Mouse (Mus musculus) liver, embryonic 11.5 days (tissue): ENCODE measurements around the gene Olfr134. TPM values are rescaled to one million over a fixed set of nuclear protein-coding genes. Genes with fewer than 3 reads are reported as not detected.
"Not testable (repeated sequence)": the region's sequence is repeated elsewhere in the genome, so short reads cannot be mapped to it uniquely, and the experiment has no call there.

Source experiments
- ATAC-seq: fragments of 200-750 bp; cut with Nextera tagmentation; replicated peaks from 2 replicates; pipeline ENCODE4 v1.8.0; 2017; ENCODE audit warnings: moderate number of reproducible peaks, mild to moderate bottlenecking, moderate TSS enrichment, moderate library complexity; ENCODE audit not compliant: low FRiP score
- DNase-seq: peaks from one replicate; pipeline ENCODE4 v3.0.0-alpha.2; 2017; ENCODE audit warnings: low spot score
- H3K27ac ChIP-seq: fragments of 300-500 bp; sonication (generic); 2 replicates; pipeline ENCODE4 v1.5.1; 2014; ENCODE audit warnings: mild to moderate bottlenecking, low read depth, low read length, control low read depth
- H3K27me3 ChIP-seq: fragments of 300-500 bp; sonication (generic); replicated peaks from 2 replicates; pipeline ENCODE4 v1.6.1; 2014; ENCODE audit warnings: low read length, mixed read lengths; ENCODE audit not compliant: control insufficient read depth, insufficient read depth
- H3K36me3 ChIP-seq: fragments of 300-500 bp; sonication (generic); 2 replicates; pipeline ENCODE4 v1.6.1; 2014; ENCODE audit warnings: mild to moderate bottlenecking, low read length, moderate library complexity, mixed read lengths; ENCODE audit not compliant: control insufficient read depth, insufficient read depth
- H3K4me1 ChIP-seq: fragments of 300-500 bp; sonication (generic); replicated peaks from 2 replicates; pipeline ENCODE4 v1.6.1; 2014; ENCODE audit warnings: low read length, mixed read lengths; ENCODE audit not compliant: control insufficient read depth, insufficient read depth
- H3K4me2 ChIP-seq: fragments of 300-500 bp; sonication (generic); 2 replicates; pipeline ENCODE4 v1.6.1; 2014; ENCODE audit warnings: mild to moderate bottlenecking, control low read depth, moderate library complexity
- H3K4me3 ChIP-seq: fragments of 300-500 bp; sonication (generic); 2 replicates; pipeline ENCODE4 v1.5.1; 2014; ENCODE audit warnings: low read depth, low read length, control low read depth
- H3K9ac ChIP-seq: fragments of 300-500 bp; sonication (generic); 2 replicates; pipeline ENCODE4 v1.6.1; 2014; ENCODE audit warnings: low read depth, low read length, control low read depth
- H3K9me3 ChIP-seq: fragments of 300-500 bp; sonication (generic); 2 replicates; pipeline ENCODE4 v1.6.1; 2016; ENCODE audit warnings: low read length, inconsistent platforms, mixed read lengths; ENCODE audit not compliant: control insufficient read depth
- WGBS: fragments of 180-500 bp; shearing (Covaris S2); extraction: QIAGEN DNeasy Blood & Tissue Kit; methylation state at CpG from one replicate; pipeline ENCODE4 v1.1.7; 2014; 5-methylcytosine and 5-hydroxymethylcytosine counted together
- polyA plus RNA-seq: library from polyadenylated mRNA; unstranded; fragments of >200 nt; fragmentation: Nextera tagmentation; extraction: Ambion mirVana; gene quantifications from 2 replicates; pipeline ENCODE4 v1.2.1, GENCODE M21; 2014

Olfr134 gene
- polyA plus RNA-seq: not detected in 2 replicates

DNA sequence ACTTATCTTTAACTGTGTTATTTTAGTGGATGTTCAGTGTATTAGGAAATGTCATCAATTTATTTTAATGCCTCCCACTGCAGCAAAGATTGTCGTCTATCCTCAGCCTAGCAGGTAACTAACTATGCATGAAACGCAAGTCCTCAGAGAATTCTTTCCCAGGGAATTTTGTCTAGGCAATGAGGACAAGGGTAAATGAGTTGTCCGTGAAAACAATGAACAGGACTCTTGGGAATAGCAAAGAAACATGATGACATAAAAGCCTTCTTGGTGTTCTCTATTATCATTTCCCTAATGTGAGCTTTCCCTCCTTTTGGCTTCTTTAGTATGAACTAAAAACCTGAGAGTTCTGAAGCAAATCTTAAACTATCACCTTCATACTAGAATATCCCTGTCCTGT, at the start of gene Olfr134:
Olfr134 (plus strand) TSS at position 301 of the 400 bp plus-strand sequence.
- no peaks in the 10 kb centered on the region for H3K27me3 ChIP-seq
- H3K36me3 ChIP-seq: no peaks in the 10 kb centered on the region
- no peak within 1 kb of the TSS for H3K9ac ChIP-seq
- no peaks in the 10 kb centered on the region for H3K4me1 ChIP-seq
- H3K4me2 ChIP-seq: no peak within 1 kb of the TSS
- ATAC-seq (no peak), DNase-seq (no peak)
- no peak within 1 kb of the TSS for H3K27ac ChIP-seq
- 70% methylated on average over 3 of the region's 3 CpGs for WGBS
- no peaks in the 10 kb centered on the region; the same call in 1 of the 2 replicates for H3K9me3 ChIP-seq
- H3K4me3 ChIP-seq: no peak within 1 kb of the TSS

GRCm38 (mm10) chr17:38124199-38124598, 47.0 kb upstream of the Olfr134 start:
- not testable (repeated sequence) for H3K9me3 ChIP-seq, H3K27me3 ChIP-seq, H3K9ac ChIP-seq, H3K4me1 ChIP-seq, H3K27ac ChIP-seq, DNase-seq, H3K36me3 ChIP-seq, H3K4me2 ChIP-seq, ATAC-seq, H3K4me3 ChIP-seq
- WGBS: 82% methylated on average over 1 of the region's 1 CpGs

DNA sequence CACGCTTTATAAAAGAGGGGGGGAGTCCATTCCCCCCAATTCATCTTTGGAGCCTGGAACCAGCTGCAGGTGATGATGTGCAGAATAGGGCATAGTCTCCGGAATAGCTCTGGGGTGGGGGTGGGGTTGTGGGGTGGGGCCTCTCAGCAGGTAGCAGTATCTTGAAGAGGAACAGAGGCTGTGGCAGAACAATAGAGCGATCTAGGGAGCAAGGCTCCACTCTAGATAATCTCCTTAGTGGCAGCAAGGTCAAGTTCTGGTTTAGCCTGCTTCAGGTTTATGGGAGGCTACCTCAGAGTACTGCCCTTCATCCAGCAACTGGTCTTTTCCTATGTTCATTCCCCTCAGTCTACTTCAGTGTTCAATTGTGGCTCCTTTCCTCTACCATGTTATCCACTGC, 45.8 kb upstream of the Olfr134 start:
- H3K4me2 ChIP-seq, DNase-seq, H3K4me1 ChIP-seq, H3K9ac ChIP-seq, H3K27ac ChIP-seq, H3K36me3 ChIP-seq, H3K9me3 ChIP-seq, ATAC-seq, H3K27me3 ChIP-seq, H3K4me3 ChIP-seq: not testable (repeated sequence)
- 62% methylated on average over 3 of the region's 3 CpGs for WGBS

- ATAC-seq (no peak), DNase-seq (no peak)
- H3K4me2 ChIP-seq: no peak within 1 kb of the TSS
- H3K9me3 ChIP-seq: no peaks in the 10 kb centered on the region
- H3K27me3 ChIP-seq: no peaks in the 10 kb centered on the region
- no peak within 1 kb of the TSS for H3K9ac ChIP-seq
- 48% methylated on average over 1 of the region's 1 CpGs for WGBS
- no peaks in the 10 kb centered on the region for H3K4me1 ChIP-seq
- no peak within 1 kb of the TSS for H3K27ac ChIP-seq
- no peak within 1 kb of the TSS for H3K4me3 ChIP-seq
- H3K36me3 ChIP-seq: no peaks in the 10 kb centered on the region
Measured at GRCm38 (mm10) chr17:38134426-38134825, 36.8 kb upstream of the Olfr134 start, which contains the start of gene Olfr132. TSS of gene Olfr132 (minus strand) at chr17:38134526.

DNA sequence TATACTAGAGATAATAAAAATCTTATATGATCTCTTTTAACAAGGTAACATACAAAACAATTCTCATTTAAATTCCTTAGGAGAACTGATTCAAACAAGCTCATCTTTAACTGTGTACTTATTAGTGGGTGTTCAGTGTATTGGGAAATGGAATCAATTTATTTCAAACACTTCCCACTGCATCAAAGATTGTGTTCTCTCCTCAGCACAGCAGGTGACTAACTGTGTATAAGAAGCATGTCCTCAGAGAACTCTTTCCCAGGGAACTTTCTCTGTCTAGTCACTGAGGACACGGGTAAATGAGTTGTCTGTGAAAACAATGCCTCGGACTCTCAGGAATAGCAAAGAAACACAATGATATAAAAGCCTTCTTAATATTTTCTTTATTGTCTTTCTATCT, 26.2 kb upstream of the Olfr134 start, which contains the start of gene Olfr133:
Olfr133 (plus strand) TSS at position 301 of the 400 bp plus-strand sequence.
- H3K9ac ChIP-seq: no peak within 1 kb of the TSS
- H3K27ac ChIP-seq: no peak within 1 kb of the TSS
- ATAC-seq (no peak), DNase-seq (no peak)
- no peaks in the 10 kb centered on the region for H3K9me3 ChIP-seq
- H3K4me1 ChIP-seq: no peaks in the 10 kb centered on the region
- H3K4me2 ChIP-seq: no peak within 1 kb of the TSS
- WGBS: 84% methylated on average over 2 of the region's 2 CpGs
- H3K36me3 ChIP-seq: no peaks in the 10 kb centered on the region
- no peaks in the 10 kb centered on the region for H3K27me3 ChIP-seq
- no peak within 1 kb of the TSS for H3K4me3 ChIP-seq

GRCm38 (mm10) chr17:38204035-38204434, 32.8 kb downstream of the Olfr134 start, which contains the start of gene Olfr135:
TSS of gene Olfr135 (plus strand) at chr17:38204335.
- no peaks in the 10 kb centered on the region for H3K9me3 ChIP-seq
- DNase-seq (no peak), ATAC-seq (no peak)
- H3K4me3 ChIP-seq: no peak within 1 kb of the TSS
- no peaks in the 10 kb centered on the region for H3K4me1 ChIP-seq
- H3K4me2 ChIP-seq: no peak within 1 kb of the TSS
- H3K9ac ChIP-seq: no peak within 1 kb of the TSS
- WGBS: 88% methylated on average over 1 of the region's 1 CpGs
- H3K36me3 ChIP-seq: no peaks in the 10 kb centered on the region
- no peak within 1 kb of the TSS for H3K27ac ChIP-seq
- H3K27me3 ChIP-seq: no peaks in the 10 kb centered on the region

Other genes starting within 250 kb of the Olfr134 start
- not detected in 2 replicates for gene Olfr761, start 218.3 kb upstream of the Olfr134 start, polyA plus RNA-seq
- not detected in 2 replicates for gene Olfr129, start 111.3 kb upstream of the Olfr134 start, polyA plus RNA-seq
- not detected in 2 replicates for gene Olfr130, start 107.5 kb upstream of the Olfr134 start, polyA plus RNA-seq
- gene Olfr131, start 82.7 kb upstream of the Olfr134 start, polyA plus RNA-seq: not detected in 2 replicates
- not detected in 2 replicates for gene Olfr132, start 36.9 kb upstream of the Olfr134 start, polyA plus RNA-seq
- not detected in 2 replicates for gene Olfr133, start 26.1 kb upstream of the Olfr134 start, polyA plus RNA-seq
- gene Olfr135, start 32.9 kb downstream of the Olfr134 start, polyA plus RNA-seq: not detected in 2 replicates
- not detected in 2 replicates for gene Olfr138, start 89.6 kb downstream of the Olfr134 start, polyA plus RNA-seq
- gene Olfr137, start 136.2 kb downstream of the Olfr134 start, polyA plus RNA-seq: not detected in 2 replicates
- not detected in 2 replicates for gene Olfr136, start 158.4 kb downstream of the Olfr134 start, polyA plus RNA-seq
- gene Esp36, start 248.8 kb downstream of the Olfr134 start, polyA plus RNA-seq: not detected in 2 replicates